Mouse (Mus musculus) forelimb bud, embryonic 11.5 days (tissue): ENCODE data around the gene Ecsit.
"Not testable (repeated sequence)": the region's sequence is repeated elsewhere in the genome, so short reads cannot be mapped to it uniquely, and the experiment has no call there.

Source experiments
- DNase-seq: peaks from one replicate; pipeline ENCODE4 v3.0.0-alpha.2; 2012; ENCODE audit warnings: low read depth, low spot score

Ecsit gene

DNA sequence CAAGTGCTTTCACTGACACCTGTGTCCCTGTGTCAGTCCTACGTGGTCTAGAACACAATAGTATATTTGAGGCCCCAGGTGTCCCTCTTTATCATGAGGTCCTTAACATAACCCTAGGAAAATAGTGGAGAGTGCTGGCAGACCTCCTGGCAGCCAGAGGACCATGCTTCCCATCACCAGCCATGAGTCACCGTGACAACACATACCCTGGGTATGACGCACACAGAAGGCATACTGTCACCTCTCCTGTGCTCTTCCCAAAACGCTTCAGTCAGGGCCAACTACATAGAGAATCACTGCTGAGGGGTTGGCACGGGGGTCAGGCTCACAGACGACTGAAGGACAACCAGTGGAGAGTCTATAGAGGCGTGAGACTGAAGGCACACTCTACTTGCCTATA, 4.7 kb upstream of the Ecsit start:
- no peak for DNase-seq

GRCm38 (mm10) chr9:22089281-22089680, 4.0 kb upstream of the Ecsit start:
- DNase-seq = no peak

DNA sequence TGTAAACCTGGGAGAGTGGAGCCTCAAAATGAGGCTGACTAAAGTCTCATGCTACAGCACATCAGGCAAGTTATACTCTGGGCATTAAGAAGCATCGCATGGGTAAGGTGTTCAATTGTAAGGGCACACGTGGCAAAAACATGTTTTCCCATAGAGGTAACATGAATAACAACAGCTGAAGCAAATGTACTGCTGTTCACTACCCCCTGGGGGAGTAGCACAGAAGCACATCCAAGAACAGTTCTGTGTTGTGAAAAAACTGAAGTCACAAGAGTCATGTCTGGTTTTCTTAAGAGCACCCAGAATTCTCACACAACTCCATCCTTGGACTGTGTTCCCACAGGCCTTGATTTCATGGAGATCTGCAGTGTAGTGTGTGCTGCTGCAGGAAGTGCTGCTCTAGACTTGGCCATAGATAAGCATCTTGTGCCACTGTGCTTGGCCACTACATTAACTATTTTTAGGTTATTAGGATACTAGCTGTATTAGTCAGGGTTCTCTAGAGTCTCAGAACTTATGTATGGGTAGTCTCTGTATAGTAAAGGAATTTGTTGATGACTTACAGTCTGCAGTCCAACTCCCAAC, 1.9 kb upstream of the Ecsit start:
- no peak for DNase-seq

- DNase-seq = no peak
Measured at GRCm38 (mm10) chr9:22086012-22086411, 774 bp upstream of the Ecsit start.

GRCm38 (mm10) chr9:22084667-22085021, 594 bp downstream of the Ecsit start:
- DNase-seq = no peak

- no peak for DNase-seq
Measured at GRCm38 (mm10) chr9:22076223-22076622, 9.0 kb downstream of the Ecsit start.

DNA sequence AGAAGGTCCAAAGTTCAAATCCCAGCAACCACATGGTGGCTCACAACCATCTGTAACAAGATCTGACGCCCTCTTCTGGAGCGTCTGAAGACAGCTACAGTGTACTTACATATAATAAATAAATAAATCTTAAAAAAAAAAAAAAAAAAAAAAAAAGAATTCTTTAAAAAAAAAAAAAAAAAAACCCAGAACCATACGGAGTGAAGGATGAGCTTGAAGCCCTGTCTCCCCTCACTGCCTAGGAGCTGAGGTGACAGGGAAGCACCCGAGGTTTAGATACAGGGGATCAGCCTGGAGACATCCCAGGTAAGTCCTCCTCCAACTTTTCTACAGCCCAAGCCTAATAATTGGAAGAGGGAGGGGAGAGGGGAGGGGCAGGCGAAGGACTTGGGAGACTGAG, 9.5 kb downstream of the Ecsit start:
- not testable (repeated sequence) for DNase-seq

DNA sequence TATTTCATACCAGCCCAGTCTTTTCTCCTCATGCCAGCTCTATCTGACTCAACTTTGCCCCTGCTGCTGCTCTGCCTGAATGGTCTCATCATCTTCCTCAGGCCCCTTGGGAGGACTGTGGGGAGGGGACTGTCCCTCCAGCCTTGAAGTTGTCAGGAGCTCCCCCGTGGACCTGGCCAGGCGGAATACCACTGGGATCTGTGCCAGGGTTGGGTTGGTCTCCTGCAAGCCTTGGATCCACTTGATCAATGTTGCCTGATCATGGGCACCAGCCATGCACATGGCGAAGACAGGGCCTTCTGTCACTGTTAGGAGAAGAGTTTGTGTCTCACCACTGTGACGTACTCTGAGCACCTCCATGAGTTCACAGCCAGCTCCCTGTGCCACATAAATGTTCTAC, 13.0 kb downstream of the Ecsit start:
- no peak for DNase-seq

GRCm38 (mm10) chr9:22070791-22071573, 14.3 kb downstream of the Ecsit start, which contains the start of the genes Gm49318 and Zfp653:
Gm49318 (minus strand) TSS chr9:22071259.
Zfp653 (minus strand) TSS chr9:22071376.
- peak; percentile 96 for DNase-seq

GRCm38 (mm10) chr9:22069881-22070553, 15.2 kb downstream of the Ecsit start:
- DNase-seq = no peak

GRCm38 (mm10) chr9:22067195-22067594, 18.0 kb downstream of the Ecsit start:
- no peak for DNase-seq

DNA sequence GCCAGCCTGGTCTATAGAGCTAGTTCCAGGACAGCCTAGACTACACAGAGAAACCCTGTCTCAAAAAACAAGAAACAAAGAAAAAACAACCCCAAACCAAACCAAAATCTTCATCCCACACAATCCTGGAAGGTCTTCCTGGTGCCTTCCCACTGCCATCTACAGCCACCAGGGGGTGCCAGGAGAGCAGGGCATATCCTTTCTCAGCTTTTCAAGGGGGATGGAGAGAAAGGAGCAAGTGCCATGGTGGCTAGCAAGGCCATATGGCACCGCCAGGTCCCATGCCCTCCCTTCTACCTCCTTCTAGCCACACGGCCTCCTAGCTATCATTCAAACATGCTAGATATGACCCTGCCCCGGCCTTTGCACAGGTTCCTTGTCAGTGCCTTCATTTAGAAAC, 18.8 kb downstream of the Ecsit start:
- no peak for DNase-seq

DNA sequence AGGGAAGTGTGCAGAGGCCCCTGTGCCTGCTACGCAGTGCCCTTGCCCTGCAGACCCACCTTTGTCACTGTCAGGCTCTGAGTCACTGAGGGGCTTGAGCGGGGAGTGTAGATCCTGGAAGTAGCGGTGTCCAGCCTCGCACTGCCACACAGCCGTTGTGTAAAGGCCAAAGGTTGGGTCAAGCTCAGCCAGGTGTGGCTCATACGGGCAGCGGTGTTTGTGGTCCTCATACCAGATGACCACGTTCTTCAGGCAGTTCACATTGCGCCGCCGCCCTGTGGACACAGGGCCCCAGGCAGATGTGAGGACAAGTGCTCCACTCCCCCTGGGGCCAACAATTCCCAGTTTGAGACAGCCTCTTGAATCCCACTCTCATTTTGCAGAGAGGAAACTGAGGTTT, 19.6 kb downstream of the Ecsit start:
- no peak for DNase-seq

DNA sequence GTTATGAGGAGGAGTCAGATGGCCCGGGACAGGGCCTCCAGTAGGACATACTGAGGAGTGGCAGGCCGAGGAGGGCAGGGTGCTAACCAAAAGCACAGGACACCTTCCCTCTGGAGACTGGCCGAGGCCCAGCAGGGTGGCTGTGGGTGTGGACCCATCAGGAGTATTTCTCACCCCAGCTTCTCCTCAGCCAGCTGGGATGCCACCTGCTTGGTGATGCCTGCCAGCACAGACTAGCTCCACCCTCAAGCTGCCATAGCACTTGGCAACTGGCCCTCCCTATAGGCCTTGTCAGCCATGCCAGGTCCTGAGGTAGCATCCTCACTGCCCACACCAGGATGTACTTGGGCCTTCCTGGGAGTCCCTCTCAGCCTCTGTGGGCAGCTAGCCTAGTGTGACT, 20.9 kb downstream of the Ecsit start:
- no peak for DNase-seq

GRCm38 (mm10) chr9:22061339-22061738, 23.9 kb downstream of the Ecsit start:
- no peak for DNase-seq

- DNase-seq = no peak
Measured at GRCm38 (mm10) chr9:22058011-22058424, 27.2 kb downstream of the Ecsit start.

- no peak for DNase-seq
Measured at GRCm38 (mm10) chr9:22057031-22057517, 28.2 kb downstream of the Ecsit start.

- no peak for DNase-seq
Measured at GRCm38 (mm10) chr9:22056303-22056910, 28.8 kb downstream of the Ecsit start.

DNA sequence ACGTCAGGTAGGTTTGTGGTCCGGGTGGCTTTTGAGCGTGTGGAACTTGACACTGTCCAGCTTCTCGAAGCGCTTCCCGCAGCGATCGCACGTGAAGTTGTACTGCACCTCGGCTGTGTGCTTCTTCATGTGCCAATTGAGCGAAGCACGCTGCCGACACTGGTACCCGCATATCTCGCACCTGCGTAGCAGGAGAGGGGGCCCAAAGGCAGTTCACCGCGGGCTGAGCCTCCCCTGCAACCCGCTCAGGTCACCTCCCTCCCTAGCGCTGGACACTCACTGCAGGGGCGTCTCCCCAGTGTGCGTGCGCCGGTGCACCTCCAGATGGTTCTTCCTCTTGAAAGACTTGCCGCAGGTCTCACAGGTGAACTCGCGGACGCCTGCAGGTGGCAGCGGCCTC, 29.5 kb downstream of the Ecsit start:
- DNase-seq = no peak

DNA sequence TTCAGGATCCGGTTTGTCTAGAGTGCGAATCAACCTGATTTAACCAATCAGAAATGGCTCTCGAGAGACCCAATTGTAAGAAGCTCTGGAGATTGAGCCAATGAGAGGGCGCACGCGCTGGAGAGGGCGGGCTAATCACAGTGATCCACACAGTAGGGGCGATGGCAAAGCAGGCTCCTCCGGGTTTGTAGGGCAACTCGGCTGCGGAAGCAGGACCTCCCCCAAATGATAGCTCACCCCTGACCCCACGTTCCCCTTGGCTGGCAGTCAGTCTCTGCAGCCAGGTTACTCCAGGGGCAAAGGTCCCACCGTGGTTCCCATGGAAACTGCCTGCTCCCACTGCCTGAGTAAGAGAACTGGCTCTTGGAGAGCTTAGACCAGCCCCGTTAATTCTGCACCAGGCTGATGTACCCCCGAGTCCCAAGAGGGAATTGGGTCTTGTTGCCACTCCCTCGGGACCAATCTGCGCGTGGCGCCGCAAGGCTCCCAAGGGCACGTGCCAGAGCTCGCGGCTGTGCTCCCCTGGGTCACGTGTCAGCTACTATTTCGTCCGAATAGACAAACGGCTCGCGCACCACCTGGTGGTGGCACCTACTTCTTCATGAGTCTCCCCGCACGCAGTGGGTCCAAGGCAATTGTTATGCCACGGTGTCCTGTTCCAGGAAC, 30.7 kb downstream of the Ecsit start:
- peak; percentile 64 for DNase-seq

DNA sequence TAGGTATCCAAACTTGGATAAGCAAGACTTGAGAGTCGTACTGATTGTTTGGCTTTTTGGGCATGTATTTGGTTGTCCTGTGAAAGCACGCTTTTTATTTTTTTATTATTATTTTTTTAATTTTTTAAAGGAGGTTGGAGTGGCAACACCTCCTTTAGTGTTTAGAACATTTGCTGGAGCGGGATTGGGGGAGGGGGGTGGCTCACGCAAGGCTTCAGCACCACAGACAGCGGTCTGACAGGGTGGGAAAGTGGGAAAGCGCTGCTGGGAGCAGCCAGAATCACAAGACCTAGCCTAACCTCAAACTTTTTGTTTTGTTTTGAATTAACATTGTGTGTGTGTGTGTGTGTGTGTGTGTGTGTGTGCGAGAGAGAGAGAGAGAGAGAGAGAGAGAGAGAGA, 31.6 kb downstream of the Ecsit start:
- DNase-seq = no peak

GRCm38 (mm10) chr9:22051958-22052254, 33.3 kb downstream of the Ecsit start, which contains the start of gene Elavl3:
Elavl3 (minus strand) TSS chr9:22052023.
- DNase-seq = no peak
